Mouse (Mus musculus) heart, embryonic 10.5 days (tissue): ENCODE data around the gene Nuak1. TPM values are rescaled to one million over a fixed set of nuclear protein-coding genes. Genes with fewer than 3 reads are reported as not detected.

ENCODE experiments used
- DNase-seq: peaks from one replicate; pipeline ENCODE4 v3.0.0-alpha.2; 2017; ENCODE audit warnings: low spot score
- H3K27ac ChIP-seq: fragments of 300-500 bp; sonication (generic); 2 replicates; pipeline ENCODE4 v1.5.1; 2016; ENCODE audit warnings: mild to moderate bottlenecking
- H3K27me3 ChIP-seq: fragments of 300-500 bp; sonication (generic); 2 replicates; pipeline ENCODE4 v1.6.1; 2016; ENCODE audit warnings: mild to moderate bottlenecking; ENCODE audit not compliant: poor library complexity, insufficient read depth, severe bottlenecking
- H3K36me3 ChIP-seq: fragments of 300-500 bp; sonication (generic); 2 replicates; pipeline ENCODE4 v1.6.1; 2016; ENCODE audit warnings: mild to moderate bottlenecking, moderate library complexity
- H3K4me1 ChIP-seq: fragments of 300-500 bp; sonication (generic); 2 replicates; pipeline ENCODE4 v1.6.1; 2016; ENCODE audit warnings: mild to moderate bottlenecking
- H3K4me3 ChIP-seq: fragments of 300-500 bp; sonication (generic); 2 replicates; pipeline ENCODE4 v1.5.1; 2016; ENCODE audit warnings: mild to moderate bottlenecking, moderate library complexity
- H3K9me3 ChIP-seq: fragments of 300-500 bp; sonication (generic); 2 replicates; pipeline ENCODE4 v1.6.1; 2016; ENCODE audit warnings: mild to moderate bottlenecking, moderate library complexity
- WGBS: fragments of 180-500 bp; shearing (Covaris S2); methylation state at CpG from one replicate; pipeline ENCODE4 v1.1.7; 2016; 5-methylcytosine and 5-hydroxymethylcytosine counted together
- polyA plus RNA-seq: library from polyadenylated mRNA; unstranded; fragments of >200 nt; fragmentation: Nextera tagmentation; extraction: Ambion mirVana; gene quantifications from 2 replicates; pipeline ENCODE4 v1.2.1, GENCODE M21; 2016

Gene Nuak1
- polyA plus RNA-seq, 1 experiment from 2014 or later = 1.9 TPM

DNA sequence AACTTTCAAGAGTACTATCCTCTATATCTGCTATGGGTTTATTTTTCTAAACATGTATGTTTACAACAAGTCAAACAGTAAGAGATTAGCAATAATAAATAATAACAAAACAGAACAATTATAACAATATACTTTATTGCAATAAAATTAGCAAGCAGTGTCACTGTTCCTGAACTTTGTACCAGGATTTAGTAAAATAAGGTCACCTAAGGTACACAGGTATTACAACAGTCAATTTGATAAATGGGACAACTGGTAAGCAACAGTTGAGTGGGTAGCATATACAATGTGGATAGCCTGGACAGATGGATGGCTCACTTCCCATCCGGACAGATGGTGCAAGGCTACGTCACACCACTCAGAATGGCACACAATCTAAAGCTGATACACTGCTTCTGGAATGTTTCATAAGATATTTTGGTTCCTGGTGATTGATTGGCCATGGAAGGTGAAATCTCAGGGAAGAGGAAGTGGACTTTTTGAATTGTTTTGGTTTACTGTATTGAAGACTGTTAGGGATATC is 59.1 kb downstream of the Nuak1 start:
- Histone ChIP-seq H3K27me3 (no peaks in the 10 kb centered on the region), H3K4me3 (no peak overlapping the region), H3K9me3 (no peaks in the 10 kb centered on the region), H3K27ac (0 out of 2 replicates have a peak overlapping the region, but pooled peaks have one; percentile 57), H3K4me1 (peaks cover 46% of the 10 kb centered on the region), H3K36me3 (peaks cover 27% of the 10 kb centered on the region)
- no peak for DNase-seq
- 75% methylated on average over 2 of the region's 2 CpGs for WGBS

DNA sequence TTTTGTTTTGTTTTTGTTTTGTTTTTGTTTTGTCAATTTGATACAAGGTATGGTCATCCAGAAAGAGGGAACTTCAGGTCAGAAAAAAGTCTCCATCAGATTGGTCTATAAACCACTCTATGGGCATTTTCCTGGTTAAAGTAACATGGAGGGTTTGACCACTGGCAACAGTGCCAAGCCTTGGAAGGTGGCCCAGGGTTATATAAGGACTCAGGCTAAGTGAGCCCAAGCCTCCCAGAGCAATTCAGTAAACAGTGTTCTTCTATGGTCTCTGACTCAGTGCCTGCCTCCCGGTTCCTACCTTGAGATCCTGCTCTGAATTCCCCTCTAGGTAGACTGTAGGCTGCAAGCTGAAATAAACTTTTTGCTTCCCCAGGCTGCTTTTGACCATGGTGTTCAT is 61.0 kb downstream of the Nuak1 start:
- Histone ChIP-seq H3K9me3 (no peaks in the 10 kb centered on the region), H3K36me3 (peaks cover 38% of the 10 kb centered on the region), H3K27ac (no peak overlapping the region), H3K4me3 (no peak overlapping the region), H3K4me1 (peaks cover 26% of the 10 kb centered on the region), H3K27me3 (no peaks in the 10 kb centered on the region)
- 89% methylated on average over 1 of the region's 1 CpGs for WGBS
- DNase-seq = peak; percentile 11

DNA sequence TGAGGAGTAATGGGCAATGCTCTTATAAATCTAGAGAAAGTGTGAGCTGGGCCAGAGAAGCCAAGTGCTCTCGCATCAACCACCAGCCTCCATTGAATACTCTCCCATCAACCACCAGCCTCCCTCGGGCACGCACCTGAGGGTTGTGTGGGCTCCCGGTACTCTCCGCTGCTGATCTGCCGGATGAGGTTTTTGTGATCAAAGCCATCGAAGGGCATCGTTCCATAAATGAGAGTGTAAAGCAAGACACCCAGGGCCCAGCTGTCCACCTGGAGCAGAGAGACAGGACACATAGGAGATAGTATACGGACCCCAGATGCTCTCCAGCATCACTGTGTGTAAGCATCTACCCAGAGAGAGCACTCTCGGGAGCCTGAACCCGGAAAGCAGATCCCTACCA is 62.4 kb downstream of the Nuak1 start:
- peak; percentile 69 for DNase-seq
- H3K4me3 ChIP-seq = no peak overlapping the region
- 86% methylated on average over 11 of the region's 11 CpGs for WGBS
- H3K36me3 ChIP-seq = peaks cover 52% of the 10 kb centered on the region
- H3K4me1 ChIP-seq = peaks cover 17% of the 10 kb centered on the region
- H3K9me3 ChIP-seq = no peaks in the 10 kb centered on the region
- H3K27ac ChIP-seq = no peak overlapping the region
- H3K27me3 ChIP-seq = no peaks in the 10 kb centered on the region

DNA sequence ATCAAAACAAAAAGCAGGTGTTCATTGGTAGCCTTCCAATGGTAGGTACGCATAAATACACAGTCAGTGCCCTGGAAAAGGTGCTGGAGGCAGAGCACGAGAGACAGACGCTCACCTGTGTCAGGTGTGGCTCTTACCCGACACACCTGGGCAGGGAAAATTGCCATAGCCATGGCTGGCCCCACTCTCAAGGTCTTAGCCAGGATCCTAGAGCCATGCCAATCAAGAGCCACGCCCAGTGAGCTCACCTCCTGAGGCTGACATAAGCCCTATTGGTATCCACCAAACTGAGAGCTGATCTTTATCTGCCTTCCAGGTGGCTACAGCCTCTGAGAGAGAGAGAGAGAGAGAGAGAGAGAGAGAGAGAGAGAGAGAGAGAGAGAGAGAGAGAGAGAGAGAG is 64.1 kb downstream of the Nuak1 start:
- peaks cover 21% of the 10 kb centered on the region for H3K4me1 ChIP-seq
- peaks cover 53% of the 10 kb centered on the region for H3K36me3 ChIP-seq
- H3K27me3 ChIP-seq = no peaks in the 10 kb centered on the region
- H3K4me3 ChIP-seq = no peak overlapping the region
- WGBS = 84% methylated on average over 5 of the region's 5 CpGs
- no peak overlapping the region for H3K27ac ChIP-seq
- DNase-seq = peak; percentile 50
- no peaks in the 10 kb centered on the region for H3K9me3 ChIP-seq

DNA sequence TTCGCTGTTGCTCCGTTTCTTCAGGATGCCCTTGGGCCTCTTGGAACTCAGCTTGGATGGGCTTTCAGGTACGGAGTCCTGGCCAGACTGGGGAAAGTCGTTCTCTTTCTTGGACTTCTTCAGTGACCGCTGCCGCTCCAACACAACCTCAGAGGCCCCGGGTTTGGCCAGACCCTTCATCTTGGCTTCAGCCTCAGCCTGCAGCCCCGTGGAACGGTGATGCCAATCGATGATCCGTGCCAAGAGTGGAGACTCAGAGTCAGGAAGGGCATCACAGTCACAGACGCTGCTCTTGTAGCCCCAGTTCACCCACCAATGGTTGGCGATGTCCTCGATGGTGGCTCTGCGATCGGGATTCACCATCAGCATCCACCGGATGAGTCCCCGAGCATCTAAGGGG is 65.4 kb downstream of the Nuak1 start:
- WGBS = 93% methylated on average over 18 of the region's 18 CpGs
- Histone ChIP-seq H3K4me3 (no peak overlapping the region), H3K9me3 (no peaks in the 10 kb centered on the region), H3K27me3 (no peaks in the 10 kb centered on the region), H3K27ac (no peak overlapping the region), H3K36me3 (peaks cover 49% of the 10 kb centered on the region), H3K4me1 (peaks cover 22% of the 10 kb centered on the region)
- DNase-seq = peak; percentile 47

DNA sequence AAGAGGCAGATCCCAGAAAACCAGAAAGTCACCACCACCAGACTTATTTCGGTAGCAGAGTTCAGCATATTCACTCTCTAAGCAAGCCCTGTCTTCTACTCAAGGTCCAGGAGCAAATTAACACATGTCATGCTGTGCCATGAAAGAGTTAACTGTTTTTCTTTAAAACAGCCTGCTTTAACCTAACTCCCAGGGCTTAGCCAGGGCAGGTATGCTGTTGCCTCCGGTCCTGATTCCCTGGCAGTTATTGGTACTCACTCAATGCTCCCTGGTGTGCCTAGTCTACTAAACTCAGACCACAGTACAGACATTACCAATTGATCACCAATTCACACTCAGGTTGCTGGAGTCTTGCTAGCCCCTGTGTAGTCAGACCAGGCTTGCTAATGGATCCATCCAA is 66.9 kb downstream of the Nuak1 start:
- H3K4me1 ChIP-seq = peaks cover 22% of the 10 kb centered on the region
- DNase-seq = no peak
- H3K4me3 ChIP-seq = no peak overlapping the region
- H3K9me3 ChIP-seq = no peaks in the 10 kb centered on the region
- no peak overlapping the region for H3K27ac ChIP-seq
- H3K27me3 ChIP-seq = no peaks in the 10 kb centered on the region
- WGBS = 81% methylated on average over 2 of the region's 2 CpGs
- peaks cover 41% of the 10 kb centered on the region for H3K36me3 ChIP-seq

DNA sequence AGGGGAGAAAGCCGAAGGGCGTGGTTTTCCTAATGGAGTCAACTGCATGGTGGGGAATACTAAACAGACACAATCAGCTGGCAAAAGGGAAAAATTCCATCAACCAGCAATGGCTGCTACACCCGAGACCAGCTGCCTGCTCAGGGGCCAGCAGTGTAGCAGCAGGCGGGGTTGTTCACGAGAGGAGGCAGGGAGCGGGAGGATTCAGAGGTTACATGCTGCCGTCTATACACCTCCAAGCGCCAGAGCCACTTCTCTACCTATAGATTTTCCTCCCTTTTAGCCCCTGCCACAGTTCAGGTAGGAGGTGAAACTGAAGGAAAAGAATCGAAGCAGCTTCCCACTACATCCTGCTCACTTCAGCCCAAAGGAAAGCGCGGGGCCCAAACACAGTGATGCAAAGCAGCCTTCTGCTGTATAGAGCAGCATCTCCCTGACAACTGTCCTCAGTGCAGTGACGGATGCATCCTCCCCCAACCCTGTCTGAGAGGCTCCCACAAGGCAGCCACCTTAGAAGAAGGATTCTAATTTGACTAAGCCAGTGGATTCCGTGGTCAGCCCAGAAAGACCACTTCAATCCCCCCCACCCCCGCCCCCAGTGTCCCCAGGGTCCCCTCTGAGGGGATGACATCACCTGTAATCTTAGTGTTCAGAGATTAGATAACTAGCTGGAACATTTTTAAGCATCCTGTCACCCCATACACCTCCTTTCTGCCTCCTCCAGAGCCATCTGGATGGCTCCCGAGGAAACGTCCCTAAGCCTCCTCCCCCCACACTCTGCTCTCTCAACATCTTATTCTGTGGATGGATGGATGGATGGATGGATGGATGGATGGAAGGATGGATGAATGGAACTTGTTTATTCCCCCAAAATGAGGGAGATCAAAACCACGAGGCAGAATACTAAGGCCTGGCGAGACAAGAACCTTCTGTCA is 68.0 kb downstream of the Nuak1 start:
- Histone ChIP-seq H3K9me3 (no peaks in the 10 kb centered on the region), H3K36me3 (peaks cover 33% of the 10 kb centered on the region), H3K4me1 (peaks cover 22% of the 10 kb centered on the region)

DNA sequence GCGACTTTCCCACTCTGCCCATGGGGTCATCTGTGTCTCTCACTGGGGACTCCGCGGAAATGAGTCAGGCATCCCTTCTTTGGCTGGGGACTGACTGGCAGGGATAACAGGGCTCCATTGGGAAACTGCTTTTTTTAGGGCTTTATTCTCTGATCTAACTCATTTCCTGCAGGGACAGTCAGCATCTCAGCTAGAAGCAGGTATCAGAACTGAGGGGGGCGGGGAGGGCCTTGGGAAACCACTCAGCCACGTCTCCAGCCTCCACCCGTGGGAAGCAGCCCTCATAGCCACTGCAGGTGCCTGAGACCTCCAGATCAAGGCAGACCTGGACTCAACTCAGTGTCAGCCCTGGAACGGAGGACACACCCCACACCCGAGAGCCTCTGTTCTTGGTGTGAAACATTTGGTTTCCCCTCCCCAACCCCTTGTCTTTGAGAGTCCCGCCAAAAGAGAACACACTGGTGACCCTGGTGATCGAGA is 68.7 kb downstream of the Nuak1 start:
- WGBS = 23% methylated on average over 10 of the region's 10 CpGs
- Histone ChIP-seq H3K36me3 (peaks cover 30% of the 10 kb centered on the region), H3K9me3 (no peaks in the 10 kb centered on the region), H3K27ac (peak overlapping the region; percentile 36; the same call in 1 of the 2 replicates), H3K27me3 (no peaks in the 10 kb centered on the region), H3K4me1 (peaks cover 22% of the 10 kb centered on the region), H3K4me3 (0 out of 2 replicates have a peak overlapping the region, but pooled peaks have one; percentile 1)
- peak; percentile 72 for DNase-seq

More for the DNA sequence above, 68.0 kb downstream of the Nuak1 start:
- DNase-seq = peak; percentile 64
- 36% methylated on average over 18 of the region's 18 CpGs for WGBS
- H3K4me3 ChIP-seq = 0 out of 2 replicates have a peak overlapping the region, but pooled peaks have one; percentile 1
- H3K27ac ChIP-seq = peak overlapping the region; percentile 36; the same call in 1 of the 2 replicates
- no peaks in the 10 kb centered on the region for H3K27me3 ChIP-seq

DNA sequence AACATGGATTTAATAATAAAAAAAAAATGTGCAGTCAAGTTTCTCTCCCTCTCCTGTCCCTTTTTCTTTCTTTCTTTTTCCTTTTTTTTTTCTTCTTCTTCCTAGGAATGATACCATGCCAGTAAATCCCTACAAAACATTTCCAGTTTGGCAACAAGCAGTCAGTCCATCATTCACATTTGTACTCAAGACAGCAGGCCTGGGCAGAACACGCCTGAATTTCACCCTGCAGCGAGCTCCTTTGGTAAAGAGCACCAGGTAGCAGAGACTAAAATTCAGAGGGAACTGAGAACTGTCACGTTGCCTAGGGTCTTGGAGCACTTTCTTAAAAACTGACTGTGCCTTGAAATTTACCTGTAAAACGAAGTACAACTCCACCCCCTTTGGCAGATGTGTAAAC is 69.2 kb downstream of the Nuak1 start:
- 0 out of 2 replicates have a peak overlapping the region, but pooled peaks have one; percentile 36 for H3K27ac ChIP-seq
- H3K9me3 ChIP-seq = no peaks in the 10 kb centered on the region
- no peak for DNase-seq
- H3K27me3 ChIP-seq = no peaks in the 10 kb centered on the region
- H3K36me3 ChIP-seq = peaks cover 25% of the 10 kb centered on the region
- H3K4me3 ChIP-seq = no peak overlapping the region
- peaks cover 22% of the 10 kb centered on the region for H3K4me1 ChIP-seq
- WGBS = 63% methylated on average over 4 of the region's 4 CpGs

DNA sequence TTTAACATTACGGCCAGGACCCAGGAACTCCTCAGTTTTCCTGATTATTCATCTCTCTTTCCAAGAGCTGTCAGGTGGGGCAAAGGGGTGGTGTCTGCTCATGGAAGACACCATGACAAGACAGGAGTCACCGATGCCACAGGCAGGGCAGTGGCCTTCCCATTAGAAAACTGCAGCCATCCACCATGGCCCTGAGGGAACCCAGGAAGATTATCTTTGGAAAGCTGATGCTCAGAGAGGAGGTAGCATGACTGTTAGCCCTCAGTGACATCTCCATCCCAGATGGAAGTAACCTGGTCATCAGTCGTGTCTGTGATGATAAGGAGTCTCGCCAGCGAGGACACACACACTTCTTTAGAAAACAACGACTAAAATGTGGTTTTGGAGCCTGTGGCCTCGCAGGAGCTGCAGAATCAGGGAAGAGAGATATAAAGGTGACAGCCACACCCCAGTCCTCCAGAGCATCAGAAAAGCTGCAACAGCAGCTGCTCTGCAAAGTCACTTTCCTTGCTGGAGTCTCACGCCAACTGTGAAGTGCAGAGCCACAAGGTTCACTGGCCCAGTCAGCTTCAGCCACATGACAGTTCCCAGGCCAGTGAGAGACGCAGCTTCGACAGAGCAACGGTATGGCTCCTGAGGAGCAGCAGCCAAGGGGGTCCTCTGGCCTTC is 70.6 kb downstream of the Nuak1 start:
- Histone ChIP-seq H3K4me1 (peaks cover 25% of the 10 kb centered on the region), H3K36me3 (peaks cover 19% of the 10 kb centered on the region), H3K27ac (no peak overlapping the region), H3K9me3 (no peaks in the 10 kb centered on the region), H3K4me3 (no peak overlapping the region), H3K27me3 (no peaks in the 10 kb centered on the region)
- WGBS = 60% methylated on average over 11 of the region's 11 CpGs
- peak; percentile 56 for DNase-seq

DNA sequence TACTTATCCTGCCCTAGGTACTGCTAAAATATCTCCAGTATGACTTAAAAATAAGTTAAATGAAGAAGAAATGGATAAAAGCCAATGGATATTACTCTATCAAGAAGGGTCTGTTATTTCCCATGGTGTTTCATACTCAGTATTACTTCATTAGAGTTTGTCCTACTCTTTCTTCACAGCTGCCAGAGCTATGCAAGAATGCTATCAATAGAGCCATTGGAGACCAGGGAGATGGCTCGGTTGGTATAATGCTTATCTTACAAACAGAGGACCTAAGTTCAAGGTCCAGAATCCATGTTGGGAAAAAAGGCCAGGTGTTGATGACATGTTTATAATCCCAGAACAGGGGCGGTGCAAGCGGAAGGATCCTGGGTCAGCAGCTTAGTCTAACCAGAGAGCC is 72.2 kb downstream of the Nuak1 start:
- no peaks in the 10 kb centered on the region for H3K9me3 ChIP-seq
- no peak overlapping the region for H3K27ac ChIP-seq
- DNase-seq = peak; percentile 17
- peaks cover 3% of the 10 kb centered on the region; the same call in 1 of the 2 replicates for H3K36me3 ChIP-seq
- WGBS = 83% methylated on average over 3 of the region's 3 CpGs
- no peak overlapping the region for H3K4me3 ChIP-seq
- H3K27me3 ChIP-seq = no peaks in the 10 kb centered on the region
- peaks cover 22% of the 10 kb centered on the region for H3K4me1 ChIP-seq

DNA sequence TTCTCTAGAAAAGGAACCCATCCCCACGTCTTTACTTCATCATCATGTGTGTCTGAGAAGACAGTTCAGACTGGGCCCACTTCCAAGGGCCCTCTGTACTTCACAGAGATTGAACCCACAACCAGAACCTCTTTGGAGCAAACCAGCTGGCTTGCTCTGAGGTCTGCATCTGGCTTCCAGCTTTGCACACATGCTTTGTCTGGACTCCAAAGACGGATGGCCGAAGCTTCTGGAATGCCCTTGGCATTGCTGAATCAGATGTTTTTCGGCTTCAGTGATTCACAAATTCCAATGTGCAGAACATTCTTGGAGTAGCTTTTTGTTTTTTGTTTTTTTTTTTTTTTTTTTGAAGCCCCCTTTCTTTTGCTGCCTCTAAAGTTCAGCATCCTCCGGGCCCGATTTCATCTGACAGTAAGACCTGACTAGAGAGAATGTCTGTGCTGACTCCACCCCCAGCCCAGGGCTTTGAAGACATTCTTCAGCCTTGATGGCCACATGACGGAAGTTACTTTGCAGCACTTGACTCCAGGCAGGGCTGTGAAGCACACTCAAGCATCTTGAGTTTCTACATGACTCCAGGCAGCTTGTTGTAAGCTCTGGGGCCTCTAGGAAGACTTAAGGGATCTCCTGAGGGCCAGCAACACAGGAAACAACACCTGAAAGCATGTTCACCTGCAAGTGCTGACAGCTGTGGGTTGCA is 75.1 kb downstream of the Nuak1 start:
- H3K27me3 ChIP-seq = no peaks in the 10 kb centered on the region
- peaks cover 3% of the 10 kb centered on the region; the same call in 1 of the 2 replicates for H3K4me1 ChIP-seq
- no peaks in the 10 kb centered on the region for H3K36me3 ChIP-seq
- 70% methylated on average over 7 of the region's 7 CpGs for WGBS
- DNase-seq = no peak
- no peaks in the 10 kb centered on the region for H3K9me3 ChIP-seq
- H3K27ac ChIP-seq = no peak overlapping the region
- H3K4me3 ChIP-seq = no peak overlapping the region
